Mouse (Mus musculus): ENCODE data around the gene Cryl1. TPM values are rescaled to one million over a fixed set of nuclear protein-coding genes. Genes with fewer than 3 reads are reported as not detected.

Cryl1 gene
- polyA plus RNA-seq, 1 experiment from 2014 or later = 8.4 TPM

DNA sequence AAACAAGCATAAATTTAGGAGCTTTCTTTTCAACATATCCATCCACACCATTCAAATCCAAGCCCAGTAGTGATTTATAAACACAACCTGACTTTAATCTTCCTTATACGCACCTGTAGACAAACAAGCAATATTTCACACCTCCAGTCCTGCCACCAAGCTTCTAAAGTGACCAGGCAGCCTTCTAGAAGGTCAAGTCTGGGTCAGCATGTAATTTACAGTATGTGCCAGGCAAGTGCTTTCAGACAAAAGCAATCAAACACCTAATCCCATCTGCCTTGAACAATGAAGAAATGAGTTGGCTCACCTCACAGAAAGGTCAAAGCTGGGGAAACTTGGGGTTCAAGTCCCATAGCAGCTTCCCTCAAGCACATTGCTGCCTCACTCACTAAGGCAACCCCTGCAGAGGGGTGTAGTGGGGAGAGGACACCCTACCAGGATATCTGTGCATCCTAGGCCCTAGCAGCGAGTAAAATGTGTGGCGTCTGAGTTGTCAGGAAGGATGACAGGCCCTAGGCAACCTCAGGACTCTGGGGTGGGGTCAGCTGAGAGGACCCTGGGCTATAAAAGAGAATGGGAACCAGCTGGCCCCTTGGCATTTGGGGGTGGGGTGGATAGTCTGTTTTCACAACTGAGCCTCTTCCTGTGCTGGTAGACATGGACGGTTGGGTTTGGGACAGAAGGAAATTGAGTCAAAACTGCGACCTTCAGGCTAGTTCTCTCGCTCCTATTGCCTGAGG, 55.8 kb downstream of the Cryl1 start:
- Histone ChIP-seq H3K27ac (ENCODE audit: low read length) (no peak overlapping the region), H3K9me3 (ENCODE audit: control insufficient read depth, low read length) (no peaks in the 10 kb centered on the region), H3K4me1 (replicated peaks; ENCODE audit: control insufficient read depth, insufficient read depth, low read length) (no peaks in the 10 kb centered on the region), H3K36me3 (ENCODE audit: control insufficient read depth, insufficient read depth) (no peaks in the 10 kb centered on the region), H3K9ac (replicated peaks; ENCODE audit: low read depth, low read length) (no peak overlapping the region), H3K27me3 (replicated peaks; ENCODE audit: control insufficient read depth, insufficient read depth, low read length) (no peaks in the 10 kb centered on the region), H3K4me2 (ENCODE audit: low read length) (no peak overlapping the region), H3K4me3 (replicated peaks; ENCODE audit: low read length) (no peak overlapping the region)
- ATAC-seq = no peak
- 94% methylated on average over 6 of the region's 6 CpGs for WGBS

DNA sequence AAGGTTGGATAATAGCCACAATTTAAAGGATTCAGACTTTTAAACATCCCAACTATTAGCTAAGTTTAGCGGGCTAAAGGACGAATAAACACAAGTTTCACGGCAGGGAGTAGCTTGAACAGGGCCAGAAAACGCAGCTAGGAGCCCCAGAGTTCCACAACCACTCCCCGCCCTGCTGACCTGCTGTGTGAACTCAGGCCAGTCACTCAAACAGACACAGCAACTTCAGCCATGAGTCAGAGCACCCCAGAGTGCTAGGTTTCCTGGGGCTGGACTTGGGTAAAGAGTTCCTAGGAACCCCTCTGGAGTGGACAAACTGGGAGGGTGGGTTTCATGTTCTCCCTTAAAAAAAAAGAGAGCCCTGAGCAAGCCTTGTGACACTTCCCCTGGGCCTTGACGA, 59.7 kb downstream of the Cryl1 start:
- Histone ChIP-seq H3K36me3 (ENCODE audit: control insufficient read depth, insufficient read depth) (no peaks in the 10 kb centered on the region), H3K9ac (replicated peaks; ENCODE audit: low read depth, low read length) (no peak overlapping the region), H3K4me2 (ENCODE audit: low read length) (no peak overlapping the region), H3K27me3 (replicated peaks; ENCODE audit: control insufficient read depth, insufficient read depth, low read length) (no peaks in the 10 kb centered on the region), H3K4me3 (replicated peaks; ENCODE audit: low read length) (no peak overlapping the region), H3K9me3 (ENCODE audit: control insufficient read depth, low read length) (no peaks in the 10 kb centered on the region), H3K4me1 (replicated peaks; ENCODE audit: control insufficient read depth, insufficient read depth, low read length) (no peaks in the 10 kb centered on the region), H3K27ac (ENCODE audit: low read length) (no peak overlapping the region)
- no peak for ATAC-seq
- 53% methylated on average over 6 of the region's 6 CpGs for WGBS

DNA sequence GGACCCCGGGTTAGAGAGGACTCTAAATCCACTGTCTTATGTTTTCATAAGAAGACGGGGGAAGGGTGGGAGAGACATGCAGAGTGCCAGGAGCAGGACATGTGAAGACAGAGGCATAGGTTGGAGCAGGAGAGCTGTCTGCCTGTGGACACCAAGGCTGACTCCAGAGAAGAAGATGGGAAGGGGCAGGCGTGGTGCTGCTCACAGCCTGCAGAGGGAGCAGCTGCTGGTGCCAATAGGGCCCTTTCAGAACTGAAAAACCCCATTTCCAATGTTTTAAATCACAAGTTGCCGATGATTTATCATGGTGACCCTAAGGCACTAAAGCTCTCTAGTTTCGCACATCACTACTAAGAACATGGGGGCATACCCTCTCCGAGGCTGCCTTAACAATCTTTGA, 63.5 kb downstream of the Cryl1 start:
- Histone ChIP-seq H3K36me3 (ENCODE audit: control insufficient read depth, insufficient read depth) (no peaks in the 10 kb centered on the region), H3K4me2 (ENCODE audit: low read length) (no peak overlapping the region), H3K27me3 (replicated peaks; ENCODE audit: control insufficient read depth, insufficient read depth, low read length) (no peaks in the 10 kb centered on the region), H3K4me3 (replicated peaks; ENCODE audit: low read length) (no peak overlapping the region), H3K4me1 (replicated peaks; ENCODE audit: control insufficient read depth, insufficient read depth, low read length) (no peaks in the 10 kb centered on the region), H3K27ac (ENCODE audit: low read length) (no peak overlapping the region), H3K9ac (replicated peaks; ENCODE audit: low read depth, low read length) (no peak overlapping the region), H3K9me3 (ENCODE audit: control insufficient read depth, low read length) (no peaks in the 10 kb centered on the region)
- WGBS = 76% methylated on average over 6 of the region's 6 CpGs
- ATAC-seq = no peak

DNA sequence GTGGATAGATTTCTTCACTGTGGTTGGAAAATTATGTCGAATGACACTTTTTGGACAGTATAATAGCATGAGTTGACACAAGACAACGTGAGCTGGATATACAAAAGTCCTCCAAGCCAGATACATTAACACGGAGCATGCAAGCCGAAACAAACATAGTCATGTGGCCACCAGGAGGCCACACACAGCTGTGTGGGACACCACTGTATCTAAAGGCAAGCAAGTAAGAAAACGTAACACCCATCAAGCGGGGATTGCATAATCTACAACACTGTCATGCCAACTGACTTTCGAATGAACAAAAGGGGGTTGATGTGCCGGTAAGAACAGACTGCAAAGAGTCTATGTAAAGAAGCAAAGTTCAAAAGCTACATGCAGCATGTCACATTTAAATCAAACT, 65.8 kb downstream of the Cryl1 start:
- no peaks in the 10 kb centered on the region for H3K36me3 ChIP-seq (ENCODE audit: control insufficient read depth, insufficient read depth)
- no peak overlapping the region for H3K9ac ChIP-seq (replicated peaks; ENCODE audit: low read depth, low read length)
- H3K4me2 ChIP-seq (ENCODE audit: low read length) = no peak overlapping the region
- H3K9me3 ChIP-seq (ENCODE audit: control insufficient read depth, low read length) = no peaks in the 10 kb centered on the region
- ATAC-seq = no peak
- H3K27ac ChIP-seq (ENCODE audit: low read length) = no peak overlapping the region
- H3K4me3 ChIP-seq (replicated peaks; ENCODE audit: low read length) = no peak overlapping the region
- no peaks in the 10 kb centered on the region for H3K27me3 ChIP-seq (replicated peaks; ENCODE audit: control insufficient read depth, insufficient read depth, low read length)
- 89% methylated on average over 8 of the region's 8 CpGs for WGBS
- H3K4me1 ChIP-seq (replicated peaks; ENCODE audit: control insufficient read depth, insufficient read depth, low read length) = no peaks in the 10 kb centered on the region

DNA sequence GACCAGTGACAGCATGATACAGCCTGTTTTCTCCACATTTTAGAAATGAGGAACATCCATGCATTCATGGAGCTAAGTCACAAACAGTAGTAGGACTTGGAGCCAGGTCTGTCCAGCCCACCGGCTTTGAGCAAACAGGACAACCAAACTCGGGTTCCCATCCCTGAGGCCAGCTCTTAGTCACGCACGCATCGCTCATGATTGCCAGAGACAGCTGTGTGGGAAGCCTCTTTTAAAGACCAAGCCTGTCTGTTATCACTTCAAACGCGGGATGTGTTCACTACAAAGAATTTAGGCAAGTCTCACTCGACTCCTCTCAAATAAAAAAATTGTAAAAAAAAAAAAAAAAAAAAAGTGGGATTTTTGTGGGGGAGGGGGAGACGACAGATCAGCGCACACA, 67.2 kb downstream of the Cryl1 start:
- WGBS = 91% methylated on average over 10 of the region's 10 CpGs
- Histone ChIP-seq H3K27ac (ENCODE audit: low read length) (no peak overlapping the region), H3K9me3 (ENCODE audit: control insufficient read depth, low read length) (no peaks in the 10 kb centered on the region), H3K27me3 (replicated peaks; ENCODE audit: control insufficient read depth, insufficient read depth, low read length) (no peaks in the 10 kb centered on the region), H3K4me3 (replicated peaks; ENCODE audit: low read length) (no peak overlapping the region), H3K4me1 (replicated peaks; ENCODE audit: control insufficient read depth, insufficient read depth, low read length) (no peaks in the 10 kb centered on the region), H3K36me3 (ENCODE audit: control insufficient read depth, insufficient read depth) (no peaks in the 10 kb centered on the region), H3K4me2 (ENCODE audit: low read length) (no peak overlapping the region), H3K9ac (replicated peaks; ENCODE audit: low read depth, low read length) (no peak overlapping the region)
- ATAC-seq = no peak

DNA sequence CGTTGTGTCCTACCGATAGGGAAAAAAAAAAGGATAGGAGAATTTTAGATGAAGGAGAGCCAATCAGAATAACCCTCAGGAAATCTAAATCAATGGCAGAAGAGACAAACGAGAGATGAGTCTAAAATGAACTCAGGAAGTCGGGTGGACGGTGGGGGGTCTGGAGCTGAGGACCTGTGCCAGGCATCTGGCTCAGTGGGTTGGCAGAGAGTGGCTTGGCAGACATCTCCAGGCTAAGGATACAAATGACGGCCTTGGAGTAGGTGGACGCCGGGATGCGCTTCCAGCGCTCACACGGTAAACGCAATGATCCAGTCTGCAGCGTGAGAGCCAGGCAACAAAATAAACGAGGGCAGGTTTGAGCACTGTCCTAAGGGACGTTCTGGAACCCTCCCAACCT, 68.7 kb downstream of the Cryl1 start:
- WGBS = 77% methylated on average over 15 of the region's 15 CpGs
- Histone ChIP-seq H3K4me2 (ENCODE audit: low read length) (no peak overlapping the region), H3K9me3 (ENCODE audit: control insufficient read depth, low read length) (no peaks in the 10 kb centered on the region), H3K4me3 (replicated peaks; ENCODE audit: low read length) (no peak overlapping the region), H3K4me1 (replicated peaks; ENCODE audit: control insufficient read depth, insufficient read depth, low read length) (no peaks in the 10 kb centered on the region), H3K27me3 (replicated peaks; ENCODE audit: control insufficient read depth, insufficient read depth, low read length) (no peaks in the 10 kb centered on the region), H3K36me3 (ENCODE audit: control insufficient read depth, insufficient read depth) (no peaks in the 10 kb centered on the region), H3K27ac (ENCODE audit: low read length) (no peak overlapping the region), H3K9ac (replicated peaks; ENCODE audit: low read depth, low read length) (no peak overlapping the region)
- no peak for ATAC-seq

DNA sequence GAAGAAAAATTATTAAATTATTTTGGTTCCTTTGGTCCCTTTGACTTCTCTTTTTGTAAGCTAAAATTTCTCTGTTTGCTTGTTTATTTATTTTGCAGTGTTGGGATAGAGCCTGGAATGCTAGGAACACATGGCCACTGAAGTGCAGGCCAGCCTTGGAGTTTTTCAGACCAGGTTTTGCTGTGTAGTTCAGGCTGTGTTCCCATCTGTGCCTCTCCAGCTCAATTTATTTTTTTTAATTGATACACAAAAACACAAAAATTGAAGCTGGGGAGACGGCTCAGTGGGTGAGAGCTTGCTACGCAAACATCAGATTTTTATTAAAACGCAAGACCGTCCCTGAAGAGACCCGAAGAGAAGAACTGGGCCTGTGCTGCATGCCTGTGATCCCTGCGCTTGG, 71.6 kb downstream of the Cryl1 start:
- 78% methylated on average over 6 of the region's 6 CpGs for WGBS
- Histone ChIP-seq H3K4me3 (replicated peaks; ENCODE audit: low read length) (no peak overlapping the region), H3K27ac (ENCODE audit: low read length) (no peak overlapping the region), H3K36me3 (ENCODE audit: control insufficient read depth, insufficient read depth) (no peaks in the 10 kb centered on the region), H3K4me2 (ENCODE audit: low read length) (no peak overlapping the region), H3K9ac (replicated peaks; ENCODE audit: low read depth, low read length) (no peak overlapping the region), H3K9me3 (ENCODE audit: control insufficient read depth, low read length) (no peaks in the 10 kb centered on the region), H3K4me1 (replicated peaks; ENCODE audit: control insufficient read depth, insufficient read depth, low read length) (no peaks in the 10 kb centered on the region), H3K27me3 (replicated peaks; ENCODE audit: control insufficient read depth, insufficient read depth, low read length) (no peaks in the 10 kb centered on the region)
- peak; percentile 45; the same call in 1 of the 2 replicates for ATAC-seq

DNA sequence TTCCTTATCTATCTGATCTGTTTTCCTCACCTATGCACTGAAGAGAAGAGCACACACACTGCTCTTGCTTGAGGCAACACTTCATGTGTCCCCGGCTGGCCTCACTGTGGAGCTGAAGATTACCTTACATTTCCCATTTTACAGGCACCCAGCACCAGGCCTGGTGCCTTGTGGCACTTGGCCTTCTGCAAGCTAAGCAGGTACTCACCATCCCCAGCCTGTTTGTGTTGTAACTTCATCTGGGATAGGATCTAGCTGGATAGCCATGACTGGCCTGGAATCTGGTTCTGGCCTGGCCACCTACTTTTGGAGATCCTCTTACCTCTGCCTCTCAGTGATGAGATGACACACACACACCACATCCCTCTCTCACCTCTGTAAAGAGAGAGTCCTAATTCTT, 79.5 kb downstream of the Cryl1 start:
- Histone ChIP-seq H3K27ac (ENCODE audit: low read length) (no peak overlapping the region), H3K4me2 (ENCODE audit: low read length) (no peak overlapping the region), H3K27me3 (replicated peaks; ENCODE audit: control insufficient read depth, insufficient read depth, low read length) (no peaks in the 10 kb centered on the region), H3K36me3 (ENCODE audit: control insufficient read depth, insufficient read depth) (no peaks in the 10 kb centered on the region), H3K4me3 (replicated peaks; ENCODE audit: low read length) (no peak overlapping the region), H3K9me3 (ENCODE audit: control insufficient read depth, low read length) (no peaks in the 10 kb centered on the region), H3K4me1 (replicated peaks; ENCODE audit: control insufficient read depth, insufficient read depth, low read length) (no peaks in the 10 kb centered on the region), H3K9ac (replicated peaks; ENCODE audit: low read depth, low read length) (no peak overlapping the region)
- 97% methylated on average over 1 of the region's 1 CpGs for WGBS
- no peak for ATAC-seq

DNA sequence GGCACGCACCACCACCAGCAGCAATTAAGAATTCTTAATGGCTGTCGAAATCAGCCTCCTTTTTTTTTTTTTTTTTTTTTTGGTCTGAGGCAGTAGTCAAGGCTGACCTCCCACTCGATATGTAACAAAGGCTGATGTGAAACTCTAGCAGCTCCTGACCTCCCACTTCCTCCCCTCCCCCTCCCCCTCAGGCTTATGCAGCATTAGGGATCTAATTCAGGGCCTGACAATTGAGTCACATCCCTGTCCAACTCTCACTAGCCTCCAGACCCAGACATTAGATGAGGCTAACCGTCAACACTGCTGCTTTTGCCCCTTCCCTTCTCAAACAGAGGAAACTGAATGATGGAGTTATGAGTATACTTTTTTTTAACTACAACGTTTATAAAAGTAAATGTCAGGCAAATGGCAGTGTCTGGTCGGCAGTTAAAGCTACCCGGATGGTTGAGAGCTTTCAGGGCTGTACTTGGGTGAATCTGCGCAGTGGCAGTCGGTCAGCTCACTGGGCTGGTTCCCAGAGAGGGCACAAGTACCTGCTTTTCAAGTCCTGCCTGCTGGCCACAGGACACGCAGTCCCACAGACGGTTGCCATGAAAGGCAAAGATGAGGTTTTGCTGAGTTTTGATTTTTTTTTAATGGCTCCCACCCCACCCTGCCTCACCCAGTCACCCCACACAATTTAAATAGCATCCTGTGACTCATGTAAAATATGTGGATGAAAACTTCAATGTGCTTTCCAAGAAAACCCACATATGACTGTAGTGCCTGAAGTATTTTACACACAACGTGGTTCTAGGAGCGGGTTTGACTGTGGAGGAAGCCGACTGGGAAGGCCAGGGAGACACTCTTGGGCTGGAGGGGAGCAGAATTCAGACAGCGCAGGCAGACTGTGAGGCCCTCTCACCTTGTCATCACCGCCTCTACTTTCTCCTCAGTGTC, 81.4 kb downstream of the Cryl1 start:
- no peak overlapping the region for H3K27ac ChIP-seq (ENCODE audit: low read length)
- WGBS = 67% methylated on average over 16 of the region's 16 CpGs
- H3K9me3 ChIP-seq (ENCODE audit: control insufficient read depth, low read length) = no peaks in the 10 kb centered on the region
- no peaks in the 10 kb centered on the region for H3K4me1 ChIP-seq (replicated peaks; ENCODE audit: control insufficient read depth, insufficient read depth, low read length)
- ATAC-seq = no peak
- H3K9ac ChIP-seq (replicated peaks; ENCODE audit: low read depth, low read length) = no peak overlapping the region
- H3K36me3 ChIP-seq (ENCODE audit: control insufficient read depth, insufficient read depth) = no peaks in the 10 kb centered on the region
- no peak overlapping the region for H3K4me2 ChIP-seq (ENCODE audit: low read length)
- no peak overlapping the region for H3K4me3 ChIP-seq (replicated peaks; ENCODE audit: low read length)
- H3K27me3 ChIP-seq (replicated peaks; ENCODE audit: control insufficient read depth, insufficient read depth, low read length) = no peaks in the 10 kb centered on the region
